Mouse (Mus musculus) induced T-regulatory cell, adult 2 months (primary cell): ENCODE measurements around the gene Fam213b.

Experiments used
- DNase-seq: peaks from one replicate; pipeline ENCODE4 v3.0.0-alpha.2; 2012; ENCODE audit warnings: low read depth

Gene Fam213b

GRCm38 (mm10) chr4:154898506-154899446 lies at the start of gene Fam213b:
Fam213b (minus strand) TSS chr4:154899135.
- DNase-seq = peak; percentile 89

DNA sequence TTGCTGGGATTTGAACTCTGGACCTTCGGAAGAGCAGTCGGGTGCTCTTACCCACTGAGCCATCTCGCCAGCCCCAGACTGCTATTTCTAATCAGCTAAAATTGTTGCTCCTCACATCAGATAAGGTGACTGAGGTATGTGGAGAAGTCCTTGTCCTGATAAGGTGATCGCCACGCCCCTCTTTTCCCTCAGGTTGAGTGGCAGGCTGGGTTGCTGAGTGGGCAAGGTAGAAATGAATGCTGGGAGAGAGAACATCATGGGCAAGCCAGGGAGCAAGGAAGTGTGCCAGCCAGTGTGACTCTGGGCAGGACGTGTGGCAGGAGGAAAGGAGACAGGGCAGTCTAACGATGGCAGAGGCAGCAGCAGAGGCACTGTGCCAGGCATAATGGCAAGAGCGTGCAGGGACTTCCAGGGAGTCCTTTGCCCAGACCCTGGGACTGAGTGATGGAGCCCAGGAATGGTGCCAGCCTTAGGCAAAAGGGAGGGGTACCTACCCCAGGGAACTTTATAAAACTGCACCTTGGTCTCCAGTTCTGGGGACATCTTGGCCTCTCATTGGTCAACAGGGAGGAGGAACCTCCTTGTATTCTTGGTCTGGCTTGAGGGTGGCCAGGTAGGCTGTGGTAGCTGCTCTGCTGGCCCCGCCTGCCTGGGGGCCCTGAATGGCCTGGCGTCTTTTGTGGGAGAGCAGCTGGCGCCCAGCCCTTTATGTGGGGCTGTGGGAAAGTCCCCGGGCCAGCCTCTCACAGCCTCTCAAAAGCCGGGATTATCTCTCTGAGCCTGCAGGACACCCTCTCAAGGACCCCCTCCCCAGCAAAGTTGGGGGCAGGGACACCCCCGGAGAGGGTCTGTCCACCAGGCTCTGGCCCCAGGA lies 49.4 kb upstream of the Fam213b start:
- DNase-seq = no peak

- no peak for DNase-seq
Measured at GRCm38 (mm10) chr4:154946319-154946718, 47.4 kb upstream of the Fam213b start.

DNA sequence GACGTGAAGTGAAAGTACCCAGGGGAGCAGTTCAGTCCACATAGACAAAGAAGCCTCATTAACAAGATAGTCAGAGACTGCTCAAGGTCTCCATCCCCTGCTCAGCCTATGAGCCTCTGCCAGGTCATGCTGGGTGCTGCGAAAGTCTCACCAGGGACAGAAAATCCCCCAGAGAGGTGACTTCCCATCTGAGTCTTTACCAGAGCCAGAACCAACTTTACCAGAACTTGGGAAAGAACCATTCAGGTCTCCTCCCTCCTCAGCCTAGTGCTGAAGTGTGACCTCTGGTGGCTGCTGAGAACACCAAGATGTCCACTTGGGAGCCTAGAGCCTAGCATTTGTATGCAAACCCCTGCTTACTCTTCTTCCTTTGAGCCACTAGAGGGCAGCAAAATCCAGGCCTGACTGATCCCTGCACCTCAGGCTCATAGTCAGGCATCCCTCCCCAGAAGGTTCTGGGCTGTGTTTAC lies 45.2 kb upstream of the Fam213b start:
- DNase-seq = peak; percentile 94

GRCm38 (mm10) chr4:154943323-154944039 lies 44.5 kb upstream of the Fam213b start:
- no peak for DNase-seq

- peak; percentile 76 for DNase-seq
Measured at GRCm38 (mm10) chr4:154942632-154943322, 43.8 kb upstream of the Fam213b start.

- DNase-seq = no peak
Measured at GRCm38 (mm10) chr4:154941831-154942230, 42.9 kb upstream of the Fam213b start.

DNA sequence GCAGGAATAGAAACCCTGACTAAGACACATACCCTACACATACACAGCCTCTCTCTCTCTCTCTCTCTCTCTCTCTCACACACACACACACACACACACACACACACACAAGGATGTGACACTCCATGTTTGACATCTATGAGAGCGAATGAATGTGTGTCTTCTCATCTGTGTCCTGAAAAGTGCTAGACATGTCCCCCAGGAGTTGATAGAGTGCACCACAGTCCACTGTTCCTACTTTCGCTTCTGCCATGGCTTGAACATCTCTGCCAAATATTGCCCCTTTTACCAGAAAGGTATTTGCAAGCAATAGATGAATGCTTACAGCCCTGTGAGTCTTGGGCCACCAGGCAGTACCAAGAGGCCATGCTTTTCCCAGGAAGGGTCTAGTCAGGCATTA lies 41.2 kb upstream of the Fam213b start:
- DNase-seq = no peak

GRCm38 (mm10) chr4:154937746-154938145 lies 38.8 kb upstream of the Fam213b start:
- DNase-seq = no peak

GRCm38 (mm10) chr4:154936542-154937255 lies 37.8 kb upstream of the Fam213b start:
- peak; percentile 88 for DNase-seq

- DNase-seq = peak; percentile 81
Measured at GRCm38 (mm10) chr4:154935788-154936187, 36.9 kb upstream of the Fam213b start.

GRCm38 (mm10) chr4:154934800-154935199 lies 35.9 kb upstream of the Fam213b start:
- no peak for DNase-seq

GRCm38 (mm10) chr4:154933306-154933907 lies 34.5 kb upstream of the Fam213b start:
- DNase-seq = no peak

- DNase-seq = no peak
Measured at GRCm38 (mm10) chr4:154929088-154929660, 30.2 kb upstream of the Fam213b start.

GRCm38 (mm10) chr4:154928395-154929087 lies 29.6 kb upstream of the Fam213b start, which contains the start of gene Tnfrsf14:
Tnfrsf14 (minus strand) TSS chr4:154928563.
- DNase-seq = no peak

GRCm38 (mm10) chr4:154927899-154928337 lies 29.0 kb upstream of the Fam213b start:
- peak; percentile 82 for DNase-seq

- peak; percentile 53 for DNase-seq
Measured at GRCm38 (mm10) chr4:154926969-154927898, 28.3 kb upstream of the Fam213b start.

DNA sequence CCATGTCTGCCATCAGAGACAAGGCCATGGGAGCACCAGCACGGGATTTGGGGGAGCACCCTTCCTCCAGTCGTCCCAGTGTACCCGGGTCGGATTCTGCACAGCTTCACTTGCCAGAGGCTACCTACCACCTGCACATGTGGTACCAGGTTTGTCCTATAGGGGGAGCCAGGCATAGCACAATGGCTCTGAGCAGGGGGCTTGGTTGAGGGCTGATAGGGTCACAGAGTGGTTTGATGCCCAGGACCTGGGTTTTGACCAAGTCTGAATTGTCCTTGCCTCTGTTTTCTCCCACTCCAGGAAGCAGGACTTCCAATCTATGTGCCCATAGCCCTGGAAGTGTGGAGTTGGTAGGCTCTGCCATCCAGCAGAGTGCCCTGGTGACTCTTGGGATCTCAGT lies 26.5 kb upstream of the Fam213b start:
- DNase-seq = peak; percentile 79
